Mouse (Mus musculus) stomach, postnatal 0 days (tissue): Measurements from ENCODE around the gene Meis1.

Source experiments
- CTCF ChIP-seq: IDR thresholded peaks from 2 replicates; pipeline ENCODE4 v1.5.1; 2016; ENCODE audit warnings: antibody characterized with exemption, low read depth, mild to moderate bottlenecking, moderate library complexity
- EP300 ChIP-seq: optimal IDR thresholded peaks from 2 replicates; pipeline ENCODE3; 2016; ENCODE audit warnings: antibody characterized with exemption

- no peak for TF ChIP-seq CTCF
- TF ChIP-seq EP300 = no peak
These were observed 144.3 kb downstream of the Meis1 start for GRCm38 (mm10) chr11:18874278-18875000.
